Mouse (Mus musculus): ENCODE measurements around the gene Rnf5. TPM values are rescaled to one million over a fixed set of nuclear protein-coding genes. Genes with fewer than 3 reads are reported as not detected.

The Rnf5 gene
- 115 TPM for polyA plus RNA-seq (2017; shearing (Covaris generic))

DNA sequence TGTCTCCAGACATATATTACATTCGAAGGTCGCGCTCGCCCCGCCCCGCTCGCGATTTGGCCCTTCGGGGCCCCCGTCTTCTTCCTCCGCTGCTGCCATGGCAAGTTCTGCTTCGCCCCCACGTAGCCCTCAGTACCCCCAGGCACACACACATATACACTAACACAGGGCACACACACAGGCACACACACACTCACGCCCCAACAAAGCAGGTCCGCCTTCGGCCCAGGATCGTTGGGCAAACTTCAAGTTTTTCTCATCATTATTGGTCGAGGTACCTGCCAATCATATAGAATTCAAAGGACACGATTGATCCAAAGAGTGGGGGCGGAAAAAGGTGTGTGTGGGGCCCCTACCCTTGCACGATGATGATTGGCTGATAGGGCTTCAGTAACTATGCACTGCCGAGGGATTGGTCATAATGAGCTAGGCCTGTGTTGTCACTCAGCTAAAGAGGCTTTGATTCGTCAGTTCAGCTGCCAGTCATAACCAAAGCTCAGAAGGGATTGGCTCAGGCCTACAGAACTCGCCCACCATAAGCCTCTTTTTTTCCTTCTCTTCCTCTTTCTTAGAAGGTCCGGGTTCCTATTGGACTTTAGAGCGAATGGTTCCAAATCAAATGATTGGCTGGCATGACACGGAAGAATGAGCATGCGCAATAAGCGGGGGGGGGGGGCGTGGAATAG lies at the start of gene Rnf5:
Gene Rnf5 (minus strand): TSS at position 316 of the 686 bp plus-strand sequence.

DNA sequence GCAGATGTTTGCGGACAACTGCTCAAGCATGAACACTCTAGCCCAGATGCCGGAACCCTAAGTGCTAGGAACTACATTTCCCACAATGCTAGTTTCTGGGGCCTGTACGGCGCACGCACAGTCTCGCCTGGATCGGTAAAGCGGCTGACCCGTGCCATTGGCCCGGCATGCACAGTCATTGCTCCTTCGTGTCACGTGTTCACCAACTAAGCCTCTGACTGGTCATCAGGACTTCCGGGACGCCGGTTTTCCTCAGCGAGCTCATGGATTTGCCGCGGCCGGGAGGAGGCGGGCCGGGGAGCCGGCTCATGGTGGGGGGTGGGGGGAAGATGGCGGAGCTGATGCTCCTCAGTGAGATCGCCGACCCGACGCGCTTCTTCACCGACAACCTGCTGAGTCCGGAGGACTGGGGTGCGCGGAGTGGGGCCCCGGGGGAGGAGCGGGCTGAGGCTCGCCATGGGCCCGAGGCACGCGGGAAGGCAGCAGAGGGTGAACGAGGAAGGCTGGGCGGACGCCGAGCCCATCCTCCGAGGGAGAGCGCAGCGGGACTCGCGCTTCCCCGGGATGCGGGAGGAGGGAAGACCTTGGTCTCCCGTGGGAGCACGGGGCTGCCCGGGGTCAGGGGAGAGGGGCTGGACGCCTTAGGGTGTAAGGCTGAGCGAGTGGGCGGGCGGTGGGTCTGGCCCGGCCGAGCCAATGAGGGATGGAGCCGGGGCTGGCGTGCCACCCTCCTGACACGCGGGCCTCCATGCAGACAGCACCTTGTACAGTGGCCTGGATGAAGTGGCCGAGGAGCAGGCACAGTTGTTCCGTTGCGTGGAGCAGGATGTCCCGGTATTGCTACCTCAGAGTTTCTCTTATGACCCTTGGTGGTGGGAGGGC lies 43.7 kb upstream of the Rnf5 start, which contains the start of gene Atf6b:
Gene Atf6b (plus strand): TSS at position 241 of the 882 bp plus-strand sequence.

DNA sequence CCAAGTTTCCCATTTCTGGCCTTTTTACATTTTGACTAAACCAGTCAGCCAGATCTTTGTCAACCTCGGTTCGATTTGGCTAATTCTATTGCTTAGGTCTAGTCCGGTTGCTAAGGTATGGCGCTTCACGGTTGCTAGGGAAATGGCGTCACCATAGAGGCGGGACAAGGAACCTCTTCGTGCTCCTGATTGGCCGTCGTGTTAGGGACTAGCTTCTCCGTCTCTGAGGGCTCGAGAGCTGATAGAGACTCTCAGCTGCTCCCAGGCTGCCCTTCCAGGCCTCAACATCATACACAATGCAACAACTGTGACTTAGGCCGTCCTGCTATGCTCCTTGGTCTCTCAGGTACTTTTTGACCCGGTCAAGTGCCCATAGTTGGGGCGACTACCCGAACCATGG lies 41.1 kb upstream of the Rnf5 start, which contains the start of gene Fkbpl:
Gene Fkbpl (plus strand): TSS at position 157 of the 400 bp plus-strand sequence.

DNA sequence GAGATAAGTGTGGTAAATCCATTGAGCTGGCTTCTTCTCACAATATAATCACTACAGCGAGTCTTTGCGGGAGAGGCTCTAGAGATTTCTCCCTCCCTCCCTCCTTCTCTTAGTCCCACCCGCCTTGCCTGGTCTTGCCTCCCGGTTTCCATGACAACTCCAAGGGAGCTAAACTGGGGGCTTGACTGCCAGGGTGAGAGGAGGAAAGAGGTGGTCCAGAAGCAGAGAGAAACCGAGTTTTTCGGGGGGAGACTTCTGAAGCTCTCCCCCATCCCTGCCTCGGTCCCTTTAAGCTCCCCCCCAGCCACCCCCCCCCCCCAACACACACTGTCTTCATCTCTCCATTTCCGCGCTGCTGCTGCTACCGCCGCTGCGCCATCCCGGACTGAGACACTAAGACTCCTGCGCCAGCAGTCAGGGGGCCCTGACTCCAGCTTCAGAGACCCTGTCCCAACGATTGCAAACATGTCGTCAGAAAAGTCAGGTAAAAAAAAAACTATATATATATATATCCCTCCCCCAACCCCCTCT lies 25.8 kb upstream of the Rnf5 start, which contains the start of gene Prrt1:
Gene Prrt1 (plus strand): TSS at position 313 of the 531 bp plus-strand sequence.

DNA sequence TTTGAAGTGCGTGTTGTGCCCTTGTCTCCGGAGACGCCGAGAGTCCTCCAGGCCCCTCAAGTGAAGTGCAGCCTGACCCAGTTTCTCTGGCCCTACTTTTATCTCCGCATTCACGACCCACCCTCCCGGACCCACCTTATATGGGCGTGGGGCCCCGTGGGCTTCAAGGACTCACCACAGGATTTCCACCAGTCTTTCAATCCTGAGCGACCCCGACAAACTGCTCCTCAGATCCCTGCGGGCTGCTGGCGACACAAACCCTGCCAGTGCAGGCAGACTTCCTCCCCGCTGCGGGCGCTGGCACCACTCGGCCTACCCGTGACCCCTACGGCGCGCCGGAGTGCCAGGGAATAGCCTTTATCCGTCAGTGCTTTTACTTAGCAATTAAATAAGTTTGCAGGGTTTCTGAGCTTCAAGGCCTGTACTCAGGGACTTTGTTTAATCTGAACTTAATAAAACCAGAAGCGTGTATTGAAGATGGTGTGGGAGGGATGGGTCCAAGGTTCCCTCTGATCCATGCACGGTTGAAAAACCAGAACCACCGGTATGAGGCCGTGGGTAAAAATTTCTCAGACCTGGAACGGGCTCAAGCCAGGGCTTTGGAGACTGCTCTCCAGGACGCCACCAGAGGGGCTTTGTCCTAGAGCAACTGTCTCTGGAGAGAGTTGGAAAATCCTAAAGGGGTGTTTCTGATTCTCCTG lies 24.6 kb upstream of the Rnf5 start, which contains the start of gene Ppt2:
Gene Ppt2 (minus strand): TSS at position 568 of the 701 bp plus-strand sequence.

DNA sequence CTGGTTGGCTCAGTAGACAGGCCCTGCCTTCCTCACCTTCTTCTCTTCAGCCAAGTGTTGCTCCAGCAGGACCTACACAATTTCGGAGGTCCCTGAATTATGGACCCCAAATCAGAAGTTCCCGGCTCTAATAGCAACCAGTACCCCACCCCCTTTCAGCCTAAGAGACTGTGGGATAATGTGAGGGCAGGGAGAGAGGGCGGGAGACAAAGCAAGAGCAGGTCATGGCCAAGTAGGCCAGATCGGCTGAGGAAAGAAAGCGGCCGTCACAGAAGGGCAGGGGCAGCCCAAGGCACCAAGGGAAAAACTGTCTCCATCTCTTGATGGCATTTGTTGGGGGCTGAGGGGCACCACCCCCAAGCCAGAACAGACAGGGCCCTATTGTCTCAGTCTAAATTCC lies 12.4 kb upstream of the Rnf5 start, which contains the start of gene Egfl8:
Gene Egfl8 (minus strand): TSS at position 101 of the 400 bp plus-strand sequence.

DNA sequence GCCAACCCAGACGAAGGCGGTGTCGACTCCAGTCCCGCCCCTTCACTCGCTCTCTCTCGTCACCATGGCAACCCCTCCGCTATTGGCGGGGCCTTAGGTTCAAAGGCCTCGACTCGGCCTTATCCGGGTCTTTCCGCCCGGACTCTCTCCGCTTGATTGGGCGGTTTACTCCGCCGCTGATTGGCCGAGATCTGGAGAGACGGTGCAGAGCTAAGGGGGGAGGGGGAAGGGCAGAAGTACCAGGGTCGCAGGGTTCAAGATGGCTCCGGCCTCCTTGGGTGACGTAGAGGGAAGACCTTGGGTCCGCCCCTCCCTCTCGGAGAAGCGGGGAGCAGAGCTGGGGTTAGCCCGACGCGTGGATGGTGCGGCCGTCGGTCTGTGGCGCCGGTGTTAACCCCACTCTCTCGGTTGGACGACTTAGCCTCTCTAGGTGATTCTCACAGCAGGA lies 595 bp upstream of the Rnf5 start, which contains the start of gene Agpat1:
Gene Agpat1 (plus strand): TSS at position 202 of the 448 bp plus-strand sequence.

DNA sequence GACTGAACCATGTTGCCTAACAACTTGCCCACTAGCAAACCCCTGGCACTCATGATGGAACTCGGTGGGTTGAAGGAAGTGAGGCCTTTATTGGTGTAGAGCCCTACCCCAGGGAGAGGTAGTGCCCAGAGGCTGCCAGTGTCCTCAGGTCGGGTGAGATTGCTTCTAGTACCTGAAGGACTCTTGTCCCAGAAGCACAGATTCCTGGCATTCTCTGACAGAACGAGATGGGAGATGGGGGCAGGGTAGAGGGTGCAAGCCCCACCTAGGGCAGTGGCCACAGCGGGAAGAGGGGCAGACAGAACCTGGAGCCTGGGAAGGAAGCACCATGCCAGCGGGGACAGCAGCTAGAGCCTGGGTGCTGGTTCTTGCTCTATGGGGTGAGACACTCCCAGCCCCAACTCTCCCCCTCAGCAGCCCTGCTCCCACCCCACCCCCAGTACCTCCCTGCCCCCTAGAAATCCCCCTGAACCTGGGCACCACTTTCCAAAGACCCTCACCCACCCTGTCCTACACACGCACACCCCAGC lies 5.9 kb downstream of the Rnf5 start, which contains the start of gene Ager:
Gene Ager (plus strand): TSS at position 297 of the 530 bp plus-strand sequence.

DNA sequence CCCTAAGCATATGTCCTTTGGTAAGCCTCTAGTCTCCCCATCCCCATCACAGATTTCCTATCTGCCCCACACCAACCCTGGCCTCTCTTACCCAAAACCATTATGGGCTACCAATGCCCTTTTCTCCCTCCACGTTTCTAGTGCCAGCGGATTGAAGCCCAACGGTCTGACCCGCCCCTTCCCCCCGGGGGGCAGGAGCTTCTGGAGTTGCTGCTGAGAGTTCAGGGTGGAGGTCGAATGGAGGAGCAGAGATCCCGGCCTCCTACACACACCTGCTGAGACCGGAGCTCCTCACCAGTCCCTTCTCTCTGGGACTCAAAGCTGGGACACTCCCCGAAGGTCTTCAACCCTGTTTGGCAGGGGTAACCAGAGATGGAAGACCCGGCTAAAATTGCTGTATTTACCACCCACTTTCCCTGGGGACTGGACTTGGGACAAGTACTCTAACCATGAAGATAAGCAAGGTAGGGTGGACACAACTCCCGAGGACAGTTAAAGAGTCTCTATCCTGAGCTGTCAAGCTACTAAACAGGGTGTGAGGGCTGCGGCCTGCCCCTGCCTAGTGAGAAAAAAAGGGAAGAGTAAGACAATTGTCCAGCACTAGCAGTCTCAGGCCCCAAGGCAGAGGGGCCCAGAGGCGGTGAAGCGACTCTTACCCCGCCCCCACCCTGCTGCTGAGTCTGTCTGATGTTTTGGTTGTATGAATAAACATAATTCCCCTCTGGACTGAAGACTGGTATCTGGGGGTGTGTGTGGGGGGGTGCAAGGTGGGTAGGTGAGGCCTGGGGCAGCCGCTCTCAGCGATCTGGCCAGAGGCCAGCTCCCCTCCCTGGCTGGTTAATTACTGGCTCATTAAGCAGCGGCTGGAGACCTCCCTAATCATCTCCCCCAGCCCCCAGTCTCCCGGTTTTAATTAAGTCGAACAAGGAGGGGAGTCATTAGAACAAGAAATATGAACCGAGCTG lies 12.2 kb downstream of the Rnf5 start, which contains the start of gene Pbx2:
Gene Pbx2 (plus strand): TSS at position 238 of the 965 bp plus-strand sequence.

DNA sequence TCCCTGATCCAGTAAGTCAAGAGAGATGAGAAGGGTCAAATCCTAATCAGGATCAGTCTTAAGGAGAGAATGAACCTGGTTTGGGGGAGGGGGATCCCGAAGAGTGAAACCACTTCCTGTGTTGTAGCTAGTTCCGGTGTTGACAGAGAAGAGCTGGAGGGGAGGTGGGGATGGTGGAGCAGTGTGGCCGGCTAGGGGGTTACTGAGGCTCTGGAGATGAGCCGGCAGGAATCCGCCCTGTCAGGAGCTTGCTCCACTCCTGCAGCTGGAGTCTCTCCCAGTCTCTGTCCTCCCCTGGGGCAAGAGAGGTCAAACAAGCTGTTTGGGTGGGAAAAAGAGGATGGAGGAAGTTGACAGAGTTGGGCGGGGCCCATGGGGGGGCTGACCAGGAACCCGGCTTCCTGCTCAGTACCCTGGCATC lies 13.8 kb downstream of the Rnf5 start, which contains the start of gene Gpsm3:
Gene Gpsm3 (plus strand): TSS at position 126 of the 421 bp plus-strand sequence.

DNA sequence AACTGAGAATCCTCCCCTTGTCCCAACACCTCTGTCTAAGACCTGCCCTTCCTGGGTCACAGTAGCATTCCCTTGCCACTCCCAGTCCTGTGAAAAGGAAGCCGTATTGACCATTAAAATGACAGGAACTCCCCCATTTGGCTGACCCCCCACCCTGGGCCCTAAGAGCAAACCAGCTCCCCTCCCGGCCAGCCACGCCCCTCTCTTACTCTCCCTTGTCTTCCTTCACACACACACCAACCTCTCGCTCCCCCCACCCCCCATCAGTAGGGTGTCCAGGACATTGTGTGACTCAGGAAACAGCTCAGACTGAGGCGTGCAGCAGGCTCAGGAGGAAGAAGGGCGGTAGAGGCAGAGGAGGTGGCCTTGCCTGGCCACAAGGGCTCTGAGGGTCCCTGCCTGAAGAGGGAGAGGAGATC lies 39.5 kb downstream of the Rnf5 start, which contains the start of gene Notch4:
Gene Notch4 (plus strand): TSS at position 266 of the 419 bp plus-strand sequence.

Other genes starting within 250 kb of the Rnf5 start
- 0.45 TPM for gene Btnl2, start 248.9 kb downstream of the Rnf5 start, polyA plus RNA-seq (2017; shearing (Covaris generic))
- gene Btnl1, start 226.6 kb downstream of the Rnf5 start, polyA plus RNA-seq (2017; shearing (Covaris generic)) = not detected
- gene BC051142, start 204.9 kb downstream of the Rnf5 start, polyA plus RNA-seq (2017; shearing (Covaris generic)) = 0.74 TPM
- gene Btnl4, start 126.4 kb downstream of the Rnf5 start, polyA plus RNA-seq (2017; shearing (Covaris generic)) = 0.40 TPM
- 0.34 TPM for gene Btnl6, start 86.3 kb downstream of the Rnf5 start, polyA plus RNA-seq (2017; shearing (Covaris generic))
- 0.06 TPM for gene Notch4, start 39.4 kb downstream of the Rnf5 start, polyA plus RNA-seq (2017; shearing (Covaris generic))
- 285 TPM for gene Gpsm3, start 13.9 kb downstream of the Rnf5 start, polyA plus RNA-seq (2017; shearing (Covaris generic))
- gene Pbx2, start 12.4 kb downstream of the Rnf5 start, polyA plus RNA-seq (2017; shearing (Covaris generic)) = 12.8 TPM
- gene Ager, start 5.8 kb downstream of the Rnf5 start, polyA plus RNA-seq (2017; shearing (Covaris generic)) = 2.7 TPM
- 32.6 TPM for gene Agpat1, start 572 bp upstream of the Rnf5 start, polyA plus RNA-seq (2017; shearing (Covaris generic))
- 3.8 TPM for gene Egfl8, start 12.3 kb upstream of the Rnf5 start, polyA plus RNA-seq (2017; shearing (Covaris generic))
- gene Ppt2, start 24.8 kb upstream of the Rnf5 start, polyA plus RNA-seq (2017; shearing (Covaris generic)) = 28.1 TPM
- gene Prrt1, start 25.8 kb upstream of the Rnf5 start, polyA plus RNA-seq (2017; shearing (Covaris generic)) = 3.8 TPM
- 5.5 TPM for gene Fkbpl, start 41.1 kb upstream of the Rnf5 start, polyA plus RNA-seq (2017; shearing (Covaris generic))
- gene Atf6b, start 43.5 kb upstream of the Rnf5 start, polyA plus RNA-seq (2017; shearing (Covaris generic)) = 95.5 TPM
- gene Tnxb, start 66.8 kb upstream of the Rnf5 start, polyA plus RNA-seq (2017; shearing (Covaris generic)) = not detected
- not detected for gene C4b, start 140.2 kb upstream of the Rnf5 start, polyA plus RNA-seq (2017; shearing (Covaris generic))
- not detected for gene Cyp21a1, start 200.9 kb upstream of the Rnf5 start, polyA plus RNA-seq (2017; shearing (Covaris generic))
- gene Stk19, start 233.3 kb upstream of the Rnf5 start, polyA plus RNA-seq (2017; shearing (Covaris generic)) = 38.5 TPM
- 96.4 TPM for gene Dxo, start 233.3 kb upstream of the Rnf5 start, polyA plus RNA-seq (2017; shearing (Covaris generic))
- 169 TPM for gene Skiv2l, start 246.5 kb upstream of the Rnf5 start, polyA plus RNA-seq (2017; shearing (Covaris generic))
- gene Nelfe, start 246.7 kb upstream of the Rnf5 start, polyA plus RNA-seq (2017; shearing (Covaris generic)) = 48.6 TPM

All from inflammation-experienced regulatory T-cells, adult 16 weeks (primary cell).